Mouse (Mus musculus) olfactory bulb, adult 2 months (tissue): ENCODE results near the gene Lpin2.

Experiments
- CTCF ChIP-seq: fragments of 200-500 bp; IDR thresholded peaks from 2 replicates; pipeline ENCODE4 v1.5.1; 2012; ENCODE audit warnings: low read depth, mild to moderate bottlenecking, low read length, moderate library complexity; ENCODE audit not compliant: insufficient read depth
- POLR2A ChIP-seq: fragments of 200-500 bp; IDR thresholded peaks from 2 replicates; pipeline ENCODE4 v1.6.1; 2012; ENCODE audit warnings: mild to moderate bottlenecking, low read depth, low read length, moderate library complexity; ENCODE audit not compliant: insufficient read depth

- TF ChIP-seq CTCF (no peak), POLR2A (no peak)
These were observed 71.0 kb downstream of the Lpin2 start for GRCm38 (mm10) chr17:71253391-71253790.
